Mouse (Mus musculus) macrophage (primary cell): ENCODE measurements around the gene C1ql1. TPM values are rescaled to one million over a fixed set of nuclear protein-coding genes. Genes with fewer than 3 reads are reported as not detected.

Experiments
- H3K27ac ChIP-seq: fragments of 350-480 bp; formaldehyde crosslinking; 2 replicates; pipeline ENCODE4 v1.9.0; 2021
- H3K36me3 ChIP-seq: fragments of 350-480 bp; formaldehyde crosslinking; 2 replicates; pipeline ENCODE4 v1.9.0; 2021; ENCODE audit errors: inconsistent target
- H3K4me3 ChIP-seq: fragments of 350-480 bp; formaldehyde crosslinking; 2 replicates; pipeline ENCODE4 v1.9.0; 2021; ENCODE audit errors: inconsistent target
- H3K79me2 ChIP-seq: fragments of 350-480 bp; formaldehyde crosslinking; 2 replicates; pipeline ENCODE4 v1.9.0; 2021; ENCODE audit errors: inconsistent target
- WGBS: methylation state at CpG from one replicate; pipeline ENCODE4 v1.1.7; 2026; ENCODE audit warnings: inconsistent platforms; ENCODE audit not compliant: missing documents; 5-methylcytosine and 5-hydroxymethylcytosine counted together
- polyA plus RNA-seq: library from polyadenylated mRNA; stranded (reverse); fragments of 250-400 nt; gene quantifications from 3 replicates; pipeline ENCODE4 v1.2.4, GENCODE M21; 2018; ENCODE audit warnings: inconsistent platforms

C1ql1 gene
- polyA plus RNA-seq, 1 experiment from 2014 or later, result not detected

- Histone ChIP-seq H3K79me2 (no peaks in the 10 kb centered on the region), H3K4me3 (no peak overlapping the region), H3K36me3 (no peaks in the 10 kb centered on the region), H3K27ac (no peak overlapping the region)
- WGBS, result 68% methylated on average over 4 of the region's 4 CpGs
Measured at GRCm38 (mm10) chr11:102901199-102901598, 45.3 kb downstream of the C1ql1 start.

- H3K79me2 ChIP-seq, result no peaks in the 10 kb centered on the region
- no peak within 1 kb of the TSS for H3K4me3 ChIP-seq
- H3K27ac ChIP-seq, result no peak within 1 kb of the TSS
- WGBS, result 13% methylated on average over 7 of the region's 7 CpGs
- H3K36me3 ChIP-seq, result no peaks in the 10 kb centered on the region
Measured at GRCm38 (mm10) chr11:102900763-102901162, 45.7 kb downstream of the C1ql1 start, which contains the start of gene Gfap. Gfap (minus strand) TSS chr11:102900912.

- Histone ChIP-seq H3K4me3 (no peak overlapping the region), H3K36me3 (no peaks in the 10 kb centered on the region), H3K27ac (no peak overlapping the region), H3K79me2 (no peaks in the 10 kb centered on the region)
- 90% methylated on average over 9 of the region's 9 CpGs for WGBS
Measured at GRCm38 (mm10) chr11:102898408-102898807, 48.1 kb downstream of the C1ql1 start.

GRCm38 (mm10) chr11:102896641-102897040 is 49.8 kb downstream of the C1ql1 start:
- Histone ChIP-seq H3K27ac (no peak overlapping the region), H3K79me2 (no peaks in the 10 kb centered on the region), H3K4me3 (no peak overlapping the region), H3K36me3 (no peaks in the 10 kb centered on the region)
- WGBS, result 88% methylated on average over 20 of the region's 20 CpGs

- no peaks in the 10 kb centered on the region for H3K36me3 ChIP-seq
- no peak overlapping the region for H3K27ac ChIP-seq
- WGBS, result 94% methylated on average over 8 of the region's 9 CpGs
- H3K79me2 ChIP-seq, result no peaks in the 10 kb centered on the region
- no peak overlapping the region for H3K4me3 ChIP-seq
Measured at GRCm38 (mm10) chr11:102895779-102896178, 50.7 kb downstream of the C1ql1 start.

GRCm38 (mm10) chr11:102894716-102895115 is 51.8 kb downstream of the C1ql1 start:
- 92% methylated on average over 4 of the region's 4 CpGs for WGBS
- H3K27ac ChIP-seq, result no peak overlapping the region
- no peaks in the 10 kb centered on the region for H3K79me2 ChIP-seq
- no peaks in the 10 kb centered on the region for H3K36me3 ChIP-seq
- no peak overlapping the region for H3K4me3 ChIP-seq

GRCm38 (mm10) chr11:102893015-102893651 is 53.4 kb downstream of the C1ql1 start:
- Histone ChIP-seq H3K27ac (no peak overlapping the region), H3K4me3 (no peak overlapping the region), H3K36me3 (no peaks in the 10 kb centered on the region), H3K79me2 (no peaks in the 10 kb centered on the region)
- 6% methylated on average over 43 of the region's 43 CpGs for WGBS

GRCm38 (mm10) chr11:102890096-102890495 is 56.4 kb downstream of the C1ql1 start:
- no peak overlapping the region for H3K4me3 ChIP-seq
- 90% methylated on average over 5 of the region's 5 CpGs for WGBS
- no peak overlapping the region for H3K27ac ChIP-seq
- H3K36me3 ChIP-seq, result no peaks in the 10 kb centered on the region
- H3K79me2 ChIP-seq, result no peaks in the 10 kb centered on the region

Other genes with a start within 250 kb of the C1ql1 start
- gene Ccdc43, start 248.9 kb downstream of the C1ql1 start, polyA plus RNA-seq, result 19.1 to 24.1 TPM (median 22.5 TPM) in 3 replicates
- 0.16 TPM in 1 of 3 replicates, not detected in the others for gene Adam11, start 185.2 kb downstream of the C1ql1 start, polyA plus RNA-seq
- 0.12 TPM in 1 of 3 replicates, not detected in the others for gene Gjc1, start 127.0 kb downstream of the C1ql1 start, polyA plus RNA-seq
- not detected in 3 replicates for gene Higd1b, start 110.8 kb downstream of the C1ql1 start, polyA plus RNA-seq
- gene Eftud2, start 65.7 kb downstream of the C1ql1 start, polyA plus RNA-seq, result 45.8 to 73.1 TPM (median 46.9 TPM) in 3 replicates
- not detected in 3 replicates for gene Ccdc103, start 65.5 kb downstream of the C1ql1 start, polyA plus RNA-seq
- gene Fam187a, start 61.5 kb downstream of the C1ql1 start, polyA plus RNA-seq, result not detected in 3 replicates
- gene Gfap, start 45.8 kb downstream of the C1ql1 start, polyA plus RNA-seq, result not detected in 3 replicates
- gene Kif18b, start 21.6 kb downstream of the C1ql1 start, polyA plus RNA-seq, result 0.15 to 2.5 TPM (median 2.2 TPM) in 3 replicates
- gene Nmt1, start 81.5 kb upstream of the C1ql1 start, polyA plus RNA-seq, result 58.0 to 93.5 TPM (median 59.5 TPM) in 3 replicates
- 24.3 to 27.5 TPM (median 26.4 TPM) in 3 replicates for gene Dcakd, start 81.6 kb upstream of the C1ql1 start, polyA plus RNA-seq
- 0.07 to 0.21 TPM in 2 of 3 replicates, not detected in the other for gene Plcd3, start 155.0 kb upstream of the C1ql1 start, polyA plus RNA-seq
- gene Acbd4, start 155.0 kb upstream of the C1ql1 start, polyA plus RNA-seq, result 8.8 to 14.0 TPM (median 10.0 TPM) in 3 replicates
- 18.5 to 31.2 TPM (median 23.4 TPM) in 3 replicates for gene Hexim1, start 169.5 kb upstream of the C1ql1 start, polyA plus RNA-seq
- gene Hexim2, start 185.7 kb upstream of the C1ql1 start, polyA plus RNA-seq, result 0.98 to 2.8 TPM (median 2.6 TPM) in 3 replicates
- 29.0 to 47.4 TPM (median 29.5 TPM) in 3 replicates for gene Fmnl1, start 224.4 kb upstream of the C1ql1 start, polyA plus RNA-seq